Mouse (Mus musculus) lung, embryonic 15.5 days (tissue): ENCODE measurements at regions not wholly inside any gene's neighbourhood (a gene's known extent, or its start where the extent isn't known, plus 50 kb on each side); places are given as distances from the start of the nearest gene placed in this dataset.

Source experiments
- ATAC-seq: fragments of 200-750 bp; cut with Nextera tagmentation; 2 replicates; pipeline ENCODE4 v1.8.0; 2017; ENCODE audit warnings: moderate number of reproducible peaks, borderline replicate concordance; ENCODE audit not compliant: low FRiP score, low TSS enrichment; ENCODE audit errors: extremely low read depth
- H3K27ac ChIP-seq: fragments of 300-500 bp; sonication (generic); 2 replicates; pipeline ENCODE4 v1.5.1; 2015; ENCODE audit warnings: moderate library complexity, mild to moderate bottlenecking, inconsistent platforms
- H3K27me3 ChIP-seq: fragments of 300-500 bp; sonication (generic); 2 replicates; pipeline ENCODE4 v1.6.1; 2015; ENCODE audit warnings: inconsistent platforms
- H3K36me3 ChIP-seq: fragments of 300-500 bp; sonication (generic); 2 replicates; pipeline ENCODE4 v1.6.1; 2015; ENCODE audit warnings: inconsistent platforms
- H3K4me1 ChIP-seq: fragments of 300-500 bp; sonication (generic); 2 replicates; pipeline ENCODE4 v1.6.1; 2015; ENCODE audit warnings: inconsistent platforms
- H3K4me2 ChIP-seq: fragments of 300-500 bp; sonication (generic); 2 replicates; pipeline ENCODE4 v1.6.1; 2015; ENCODE audit warnings: inconsistent platforms, mild to moderate bottlenecking, moderate library complexity
- H3K4me3 ChIP-seq: fragments of 300-500 bp; sonication (generic); 2 replicates; pipeline ENCODE4 v1.5.1; 2015; ENCODE audit warnings: mild to moderate bottlenecking, inconsistent platforms
- H3K9ac ChIP-seq: fragments of 300-500 bp; sonication (generic); 2 replicates; pipeline ENCODE4 v1.6.1; 2015; ENCODE audit warnings: inconsistent platforms
- H3K9me3 ChIP-seq: fragments of 300-500 bp; sonication (generic); 2 replicates; pipeline ENCODE4 v1.6.1; 2016; ENCODE audit warnings: inconsistent platforms
- WGBS: fragments of 180-500 bp; shearing (Covaris S2); methylation state at CpG from one replicate; pipeline ENCODE4 v1.1.7; 2015; 5-methylcytosine and 5-hydroxymethylcytosine counted together

DNA sequence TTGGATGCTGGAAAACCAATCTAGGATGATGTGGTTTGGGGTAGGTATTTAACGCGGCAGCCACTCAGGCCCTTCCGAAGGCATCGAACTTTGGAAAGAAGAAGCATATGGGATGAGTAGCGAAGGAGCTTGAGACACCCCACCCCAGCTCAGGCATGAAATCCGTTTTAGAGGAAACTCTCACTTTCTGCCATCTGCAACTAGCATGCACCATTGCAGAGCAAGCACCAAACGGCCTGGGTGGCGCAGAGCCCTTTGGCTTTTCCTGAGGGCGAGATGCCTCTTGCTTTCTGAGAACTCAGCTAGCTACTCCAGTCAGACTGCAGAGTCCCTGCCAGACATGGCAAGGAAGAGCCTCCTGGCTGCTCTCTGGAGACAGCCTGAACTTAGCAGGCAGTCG lies 209.9 kb upstream of the Nlrp1b start:
- H3K27me3 ChIP-seq = peaks cover 11% of the 10 kb centered on the region
- 50% methylated on average over 10 of the region's 10 CpGs for WGBS
- H3K36me3 ChIP-seq = no peaks in the 10 kb centered on the region
- no peak overlapping the region for H3K4me2 ChIP-seq
- H3K9ac ChIP-seq = no peak overlapping the region
- no peaks in the 10 kb centered on the region for H3K9me3 ChIP-seq
- ATAC-seq = no peak
- H3K4me3 ChIP-seq = no peak overlapping the region
- H3K4me1 ChIP-seq = no peaks in the 10 kb centered on the region
- no peak overlapping the region for H3K27ac ChIP-seq

- H3K27ac ChIP-seq = no peak overlapping the region
- no peaks in the 10 kb centered on the region for H3K4me1 ChIP-seq
- H3K9ac ChIP-seq = no peak overlapping the region
- no peak for ATAC-seq
- no peak overlapping the region for H3K4me3 ChIP-seq
- no peak overlapping the region for H3K4me2 ChIP-seq
- H3K27me3 ChIP-seq = peaks cover 11% of the 10 kb centered on the region
- H3K9me3 ChIP-seq = no peaks in the 10 kb centered on the region
- 54% methylated on average over 6 of the region's 6 CpGs for WGBS
- H3K36me3 ChIP-seq = no peaks in the 10 kb centered on the region
These were observed 213.5 kb upstream of the Nlrp1b start for GRCm38 (mm10) chr11:71444056-71444455.

GRCm38 (mm10) chr11:71446641-71447040 lies 216.1 kb upstream of the Nlrp1b start:
- Histone ChIP-seq H3K27ac (no peak overlapping the region), H3K4me2 (no peak overlapping the region), H3K4me1 (no peaks in the 10 kb centered on the region), H3K36me3 (no peaks in the 10 kb centered on the region), H3K27me3 (no peaks in the 10 kb centered on the region), H3K9ac (no peak overlapping the region), H3K9me3 (no peaks in the 10 kb centered on the region), H3K4me3 (no peak overlapping the region)
- no peak for ATAC-seq
- WGBS = 56% methylated on average over 5 of the region's 5 CpGs

GRCm38 (mm10) chr11:71447841-71448745 lies 217.6 kb upstream of the Nlrp1b start:
- no peak overlapping the region for H3K4me3 ChIP-seq
- H3K36me3 ChIP-seq = no peaks in the 10 kb centered on the region
- H3K4me2 ChIP-seq = no peak overlapping the region
- no peaks in the 10 kb centered on the region for H3K27me3 ChIP-seq
- 60% methylated on average over 10 of the region's 10 CpGs for WGBS
- no peak overlapping the region for H3K9ac ChIP-seq
- ATAC-seq = no peak
- H3K4me1 ChIP-seq = no peaks in the 10 kb centered on the region
- no peaks in the 10 kb centered on the region for H3K9me3 ChIP-seq
- no peak overlapping the region for H3K27ac ChIP-seq

DNA sequence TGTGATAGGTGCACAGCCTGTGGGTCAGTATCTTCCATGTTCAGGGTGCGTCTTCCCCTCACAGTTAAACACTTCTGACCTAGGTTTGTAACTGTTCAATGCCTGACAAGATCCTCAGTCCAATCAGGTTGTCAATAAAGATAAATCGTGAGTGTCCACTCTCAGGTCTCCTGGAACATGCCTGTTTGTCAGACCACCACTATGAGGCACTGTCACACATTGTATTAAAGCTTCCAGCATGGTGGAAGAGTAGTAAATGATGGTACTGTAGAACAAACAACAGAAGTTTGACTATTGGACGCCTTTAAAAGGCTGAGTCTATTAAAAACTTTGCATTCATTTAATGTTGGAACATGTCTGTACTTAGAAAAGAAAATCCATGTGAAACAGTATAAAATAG lies 249.6 kb upstream of the Nlrp1b start:
- ATAC-seq = no peak

GRCm38 (mm10) chr11:71497863-71498262 lies 251.9 kb upstream of the Wscd1 start:
- H3K4me2 ChIP-seq = no peak overlapping the region
- WGBS = 62% methylated on average over 5 of the region's 5 CpGs
- H3K4me1 ChIP-seq = no peaks in the 10 kb centered on the region

More for the DNA sequence above, 249.6 kb upstream of the Nlrp1b start:
- H3K4me2 ChIP-seq = no peak overlapping the region
- H3K9ac ChIP-seq = no peak overlapping the region
- H3K27ac ChIP-seq = no peak overlapping the region
- no peaks in the 10 kb centered on the region for H3K27me3 ChIP-seq
- H3K4me1 ChIP-seq = no peaks in the 10 kb centered on the region
- no peaks in the 10 kb centered on the region for H3K9me3 ChIP-seq
- H3K36me3 ChIP-seq = no peaks in the 10 kb centered on the region
- WGBS = 68% methylated on average over 3 of the region's 3 CpGs
- no peak overlapping the region for H3K4me3 ChIP-seq

DNA sequence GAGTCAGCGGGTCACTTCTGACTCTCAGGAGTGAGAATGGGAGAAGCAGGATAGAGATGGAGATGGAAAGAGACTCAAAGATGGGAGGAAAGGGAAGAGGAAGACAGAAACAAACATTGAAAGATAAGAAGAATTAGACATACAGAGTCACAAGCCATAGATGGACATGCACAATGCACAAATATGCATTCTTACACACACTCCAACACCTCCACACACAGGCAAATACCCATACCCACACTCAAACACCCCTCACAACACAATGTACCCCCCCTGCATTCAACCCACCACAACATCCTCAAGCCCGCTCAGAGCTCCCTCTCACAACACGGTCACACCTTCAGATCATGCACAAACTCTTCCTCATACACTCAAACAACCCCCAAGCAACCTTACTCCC lies 251.4 kb upstream of the Wscd1 start:
- Histone ChIP-seq H3K4me2 (no peak overlapping the region), H3K9me3 (no peaks in the 10 kb centered on the region), H3K4me1 (no peaks in the 10 kb centered on the region), H3K36me3 (no peaks in the 10 kb centered on the region), H3K27me3 (no peaks in the 10 kb centered on the region), H3K4me3 (no peak overlapping the region), H3K27ac (no peak overlapping the region), H3K9ac (no peak overlapping the region)
- ATAC-seq = no peak
- WGBS = 81% methylated on average over 3 of the region's 3 CpGs

More at GRCm38 (mm10) chr11:71497863-71498262, 251.9 kb upstream of the Wscd1 start:
- Histone ChIP-seq H3K36me3 (no peaks in the 10 kb centered on the region), H3K9ac (no peak overlapping the region), H3K27ac (no peak overlapping the region), H3K27me3 (no peaks in the 10 kb centered on the region), H3K9me3 (no peaks in the 10 kb centered on the region), H3K4me3 (no peak overlapping the region)
- ATAC-seq = no peak

- ATAC-seq = no peak
- Histone ChIP-seq H3K4me3 (no peak overlapping the region), H3K27ac (no peak overlapping the region), H3K27me3 (no peaks in the 10 kb centered on the region), H3K4me2 (no peak overlapping the region), H3K4me1 (no peaks in the 10 kb centered on the region), H3K36me3 (no peaks in the 10 kb centered on the region), H3K9me3 (no peaks in the 10 kb centered on the region), H3K9ac (no peak overlapping the region)
- WGBS = 71% methylated on average over 3 of the region's 3 CpGs
These were observed 247.6 kb upstream of the Wscd1 start for GRCm38 (mm10) chr11:71502156-71502555.

GRCm38 (mm10) chr11:71512271-71513066 lies 237.3 kb upstream of the Wscd1 start:
- Histone ChIP-seq H3K27me3 (no peaks in the 10 kb centered on the region), H3K9ac (no peak overlapping the region), H3K4me3 (no peak overlapping the region), H3K27ac (no peak overlapping the region), H3K36me3 (no peaks in the 10 kb centered on the region), H3K4me1 (no peaks in the 10 kb centered on the region), H3K4me2 (no peak overlapping the region), H3K9me3 (no peaks in the 10 kb centered on the region)
- ATAC-seq = peak; percentile 35; the same call in 1 of the 2 replicates
- WGBS = 60% methylated on average over 15 of the region's 15 CpGs

DNA sequence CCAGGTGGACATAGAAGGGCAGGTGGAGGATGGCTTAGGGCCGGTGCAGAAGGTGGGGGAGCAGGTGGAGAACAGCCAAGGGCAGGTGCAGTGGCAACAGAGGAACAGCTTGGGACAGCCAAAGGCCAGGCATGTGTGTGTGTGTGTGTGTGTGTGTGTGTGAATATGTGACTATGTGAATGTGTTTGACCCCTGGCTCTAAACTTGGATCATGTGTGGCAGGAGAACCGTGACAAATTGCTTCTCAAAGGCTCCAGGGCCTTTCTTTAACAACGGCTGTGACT lies 236.7 kb upstream of the Wscd1 start:
- ATAC-seq = no peak
- H3K4me2 ChIP-seq = no peak overlapping the region
- 81% methylated on average over 3 of the region's 3 CpGs for WGBS
- H3K9me3 ChIP-seq = no peaks in the 10 kb centered on the region
- no peaks in the 10 kb centered on the region for H3K4me1 ChIP-seq
- H3K36me3 ChIP-seq = no peaks in the 10 kb centered on the region
- H3K27ac ChIP-seq = no peak overlapping the region
- H3K27me3 ChIP-seq = no peaks in the 10 kb centered on the region
- no peak overlapping the region for H3K4me3 ChIP-seq
- no peak overlapping the region for H3K9ac ChIP-seq

DNA sequence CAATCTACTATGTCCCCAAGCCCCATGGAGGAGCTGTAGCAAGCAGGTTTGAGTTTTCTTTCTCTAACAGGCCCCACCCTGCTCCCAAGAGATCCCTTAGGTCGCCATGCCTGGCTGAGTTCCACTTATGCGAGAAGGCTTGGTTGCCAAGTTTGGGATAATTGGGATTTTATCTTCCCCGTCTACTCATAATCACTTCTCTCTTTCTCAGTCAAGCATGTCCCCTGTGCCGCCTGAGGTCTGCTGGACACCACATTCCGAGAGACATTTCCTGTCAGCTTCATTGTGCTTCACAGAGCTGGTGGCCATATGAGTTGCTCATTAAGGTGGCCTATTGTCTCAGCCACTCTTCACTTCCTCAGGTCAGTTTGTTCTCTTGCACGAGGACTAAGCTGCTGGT lies 234.5 kb upstream of the Wscd1 start:
- no peak overlapping the region for H3K4me2 ChIP-seq
- H3K4me3 ChIP-seq = no peak overlapping the region
- no peak overlapping the region for H3K27ac ChIP-seq
- H3K9me3 ChIP-seq = no peaks in the 10 kb centered on the region
- H3K36me3 ChIP-seq = no peaks in the 10 kb centered on the region
- H3K9ac ChIP-seq = no peak overlapping the region
- ATAC-seq = no peak
- H3K4me1 ChIP-seq = no peaks in the 10 kb centered on the region
- no peaks in the 10 kb centered on the region for H3K27me3 ChIP-seq
- WGBS = 53% methylated on average over 6 of the region's 6 CpGs

GRCm38 (mm10) chr11:71517377-71517776 lies 232.3 kb upstream of the Wscd1 start:
- 40% methylated on average over 5 of the region's 5 CpGs for WGBS
- H3K4me3 ChIP-seq = no peak overlapping the region
- no peaks in the 10 kb centered on the region for H3K9me3 ChIP-seq
- no peaks in the 10 kb centered on the region for H3K27me3 ChIP-seq
- no peak overlapping the region for H3K9ac ChIP-seq
- no peak for ATAC-seq
- H3K4me1 ChIP-seq = no peaks in the 10 kb centered on the region
- no peaks in the 10 kb centered on the region for H3K36me3 ChIP-seq
- H3K4me2 ChIP-seq = no peak overlapping the region
- H3K27ac ChIP-seq = no peak overlapping the region
